Mouse (Mus musculus): Measurements from ENCODE around the gene Tnfrsf1b. TPM values are rescaled to one million over a fixed set of nuclear protein-coding genes. Genes with fewer than 3 reads are reported as not detected.

Gene Tnfrsf1b
- polyA plus RNA-seq, 1 experiment: 39.5 TPM

- H3K4me3 ChIP-seq (replicated peaks; ENCODE audit: extremely low read depth, low read depth, low read length): no peak overlapping the region
- no peaks in the 10 kb centered on the region for H3K4me1 ChIP-seq (ENCODE audit: control insufficient read depth, insufficient read depth, low read length)
- DNase-seq: no peak
- TF ChIP-seq POLR2A (IDR thresholded peaks at IDR 0.05; ENCODE audit: borderline replicate concordance, extremely low read depth, low read depth, low read length): no peak
- TF ChIP-seq CTCF (IDR thresholded peaks at IDR 0.05; ENCODE audit: insufficient read depth, low read length): no peak
- WGBS: 62% methylated on average over 5 of the region's 5 CpGs
Measured at GRCm38 (mm10) chr4:145260802-145261201, 14.1 kb upstream of the Tnfrsf1b start.

GRCm38 (mm10) chr4:145257751-145258434, 11.2 kb upstream of the Tnfrsf1b start:
- no peak for DNase-seq
- 68% methylated on average over 5 of the region's 5 CpGs for WGBS
- no peak overlapping the region for H3K4me3 ChIP-seq (replicated peaks; ENCODE audit: extremely low read depth, low read depth, low read length)
- TF ChIP-seq POLR2A (IDR thresholded peaks at IDR 0.05; ENCODE audit: borderline replicate concordance, extremely low read depth, low read depth, low read length): no peak
- no peak for TF ChIP-seq CTCF (IDR thresholded peaks at IDR 0.05; ENCODE audit: insufficient read depth, low read length)
- no peaks in the 10 kb centered on the region for H3K4me1 ChIP-seq (ENCODE audit: control insufficient read depth, insufficient read depth, low read length)

GRCm38 (mm10) chr4:145256144-145256543, 9.5 kb upstream of the Tnfrsf1b start:
- no peak for TF ChIP-seq CTCF (IDR thresholded peaks at IDR 0.05; ENCODE audit: insufficient read depth, low read length)
- 86% methylated on average over 5 of the region's 5 CpGs for WGBS
- H3K4me3 ChIP-seq (replicated peaks; ENCODE audit: extremely low read depth, low read depth, low read length): no peak overlapping the region
- H3K4me1 ChIP-seq (ENCODE audit: control insufficient read depth, insufficient read depth, low read length): no peaks in the 10 kb centered on the region
- no peak for DNase-seq

- no peaks in the 10 kb centered on the region for H3K4me1 ChIP-seq (ENCODE audit: control insufficient read depth, insufficient read depth, low read length)
- 11% methylated on average over 13 of the region's 13 CpGs for WGBS
- TF ChIP-seq POLR2A (IDR thresholded peaks at IDR 0.05; ENCODE audit: borderline replicate concordance, extremely low read depth, low read depth, low read length): no peak
- TF ChIP-seq CTCF (IDR thresholded peaks at IDR 0.05; ENCODE audit: insufficient read depth, low read length): no peak
- DNase-seq: no peak
- no peak overlapping the region for H3K4me3 ChIP-seq (replicated peaks; ENCODE audit: extremely low read depth, low read depth, low read length)
Measured at GRCm38 (mm10) chr4:145254418-145254817, 7.7 kb upstream of the Tnfrsf1b start.

GRCm38 (mm10) chr4:145252611-145253010, 5.9 kb upstream of the Tnfrsf1b start:
- DNase-seq: no peak
- H3K4me1 ChIP-seq (ENCODE audit: control insufficient read depth, insufficient read depth, low read length): no peaks in the 10 kb centered on the region
- TF ChIP-seq POLR2A (IDR thresholded peaks at IDR 0.05; ENCODE audit: borderline replicate concordance, extremely low read depth, low read depth, low read length) (no peak), CTCF (IDR thresholded peaks at IDR 0.05; ENCODE audit: insufficient read depth, low read length) (no peak)
- no peak overlapping the region for H3K4me3 ChIP-seq (replicated peaks; ENCODE audit: extremely low read depth, low read depth, low read length)
- 76% methylated on average over 8 of the region's 8 CpGs for WGBS

- no peak for DNase-seq
- H3K4me1 ChIP-seq (ENCODE audit: control insufficient read depth, insufficient read depth, low read length): no peaks in the 10 kb centered on the region; the same call in 1 of the 2 replicates
- no peak overlapping the region for H3K4me3 ChIP-seq (replicated peaks; ENCODE audit: extremely low read depth, low read depth, low read length)
- TF ChIP-seq CTCF (IDR thresholded peaks at IDR 0.05; ENCODE audit: insufficient read depth, low read length): no peak
- no peak for TF ChIP-seq POLR2A (IDR thresholded peaks at IDR 0.05; ENCODE audit: borderline replicate concordance, extremely low read depth, low read depth, low read length)
- WGBS: 88% methylated on average over 4 of the region's 4 CpGs
Measured at GRCm38 (mm10) chr4:145251546-145251945, 4.9 kb upstream of the Tnfrsf1b start.

GRCm38 (mm10) chr4:145250002-145250401, 3.3 kb upstream of the Tnfrsf1b start:
- TF ChIP-seq POLR2A (IDR thresholded peaks at IDR 0.05; ENCODE audit: borderline replicate concordance, extremely low read depth, low read depth, low read length) (no peak), CTCF (IDR thresholded peaks at IDR 0.05; ENCODE audit: insufficient read depth, low read length) (no peak)
- DNase-seq: no peak
- H3K4me3 ChIP-seq (replicated peaks; ENCODE audit: extremely low read depth, low read depth, low read length): no peak overlapping the region
- 77% methylated on average over 4 of the region's 4 CpGs for WGBS
- peaks cover 5% of the 10 kb centered on the region; the same call in 1 of the 2 replicates for H3K4me1 ChIP-seq (ENCODE audit: control insufficient read depth, insufficient read depth, low read length)

- DNase-seq: no peak
- TF ChIP-seq POLR2A (IDR thresholded peaks at IDR 0.05; ENCODE audit: borderline replicate concordance, extremely low read depth, low read depth, low read length): no peak
- TF ChIP-seq CTCF (IDR thresholded peaks at IDR 0.05; ENCODE audit: insufficient read depth, low read length): no peak
- Histone ChIP-seq H3K4me1 (ENCODE audit: control insufficient read depth, insufficient read depth, low read length) (peaks cover 5% of the 10 kb centered on the region; the same call in 1 of the 2 replicates), H3K4me3 (replicated peaks; ENCODE audit: extremely low read depth, low read depth, low read length) (no peak overlapping the region)
- WGBS: 61% methylated on average over 2 of the region's 2 CpGs
Measured at GRCm38 (mm10) chr4:145247556-145247955, 886 bp upstream of the Tnfrsf1b start.

GRCm38 (mm10) chr4:145245581-145245980, 1.1 kb downstream of the Tnfrsf1b start:
- Histone ChIP-seq H3K4me1 (ENCODE audit: control insufficient read depth, insufficient read depth, low read length) (peaks cover 9% of the 10 kb centered on the region; the same call in 1 of the 2 replicates), H3K4me3 (replicated peaks; ENCODE audit: extremely low read depth, low read depth, low read length) (peak overlapping the region; percentile 42)
- 87% methylated on average over 3 of the region's 3 CpGs for WGBS
- no peak for DNase-seq
- no peak for TF ChIP-seq CTCF (IDR thresholded peaks at IDR 0.05; ENCODE audit: insufficient read depth, low read length)

GRCm38 (mm10) chr4:145244676-145245075, 2.0 kb downstream of the Tnfrsf1b start:
- Histone ChIP-seq H3K4me3 (replicated peaks; ENCODE audit: extremely low read depth, low read depth, low read length) (no peak overlapping the region), H3K4me1 (ENCODE audit: control insufficient read depth, insufficient read depth, low read length) (peaks cover 12% of the 10 kb centered on the region; the same call in 1 of the 2 replicates)
- DNase-seq: no peak
- TF ChIP-seq CTCF (IDR thresholded peaks at IDR 0.05; ENCODE audit: insufficient read depth, low read length) (no peak), POLR2A (IDR thresholded peaks at IDR 0.05; ENCODE audit: borderline replicate concordance, extremely low read depth, low read depth, low read length) (no peak)
- 91% methylated on average over 2 of the region's 2 CpGs for WGBS

All from lung, adult 2 months (tissue).